Mouse (Mus musculus): ENCODE data around the gene Arid5b. TPM values are rescaled to one million over a fixed set of nuclear protein-coding genes. Genes with fewer than 3 reads are reported as not detected.

Gene Arid5b
- polyA plus RNA-seq, 1 experiment from 2014 or later, result 21.5 TPM

DNA sequence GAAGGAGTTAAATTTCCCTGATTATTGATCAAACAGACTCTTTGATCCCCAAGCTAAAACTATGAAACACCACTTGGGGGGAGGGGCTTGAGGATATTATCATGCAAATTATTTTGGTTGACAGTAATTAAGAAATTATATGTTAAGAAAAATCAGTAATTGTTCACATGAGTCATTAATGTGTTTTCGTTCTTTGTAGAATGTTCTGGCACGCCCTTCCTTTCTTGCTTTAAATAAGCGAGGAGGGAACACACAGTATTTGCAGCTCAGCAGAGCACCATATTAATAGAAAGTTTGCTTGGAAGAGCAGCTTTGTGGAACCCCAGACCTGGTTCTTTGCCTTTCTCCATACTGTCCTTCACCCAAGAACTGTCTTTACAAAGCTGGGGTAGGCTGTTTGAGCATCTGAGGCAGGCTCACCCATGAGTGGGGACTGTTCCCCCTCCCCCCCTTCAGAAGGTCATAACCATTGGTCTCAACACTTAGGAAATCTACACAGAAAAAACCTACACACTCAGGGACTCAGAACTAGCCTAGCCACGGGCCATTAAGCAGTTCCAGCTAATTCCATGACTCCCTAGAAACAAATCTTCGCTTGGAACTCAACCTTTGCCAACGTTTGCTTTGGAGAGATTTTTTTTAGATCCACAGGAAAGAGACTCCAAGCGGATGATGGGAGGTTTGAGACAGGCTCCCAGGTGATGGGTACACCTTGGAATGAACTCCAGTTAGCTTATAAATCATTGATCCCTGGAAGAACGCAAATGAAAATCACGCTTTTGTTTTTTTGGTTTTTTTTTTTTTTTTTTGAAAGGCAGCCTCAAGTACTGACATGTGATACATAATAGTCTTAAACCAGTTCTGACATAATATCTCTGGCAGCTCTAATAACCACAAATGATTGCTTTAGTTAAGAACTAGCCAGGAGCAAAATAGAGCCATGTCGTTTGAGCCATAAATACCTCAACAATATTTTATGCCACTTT is 112.5 kb downstream of the Arid5b start:
- 49% methylated on average over 10 of the region's 10 CpGs for WGBS
- peak overlapping the region; percentile 18; the same call in 1 of the 2 replicates for H3K27ac ChIP-seq (replicated peaks)

DNA sequence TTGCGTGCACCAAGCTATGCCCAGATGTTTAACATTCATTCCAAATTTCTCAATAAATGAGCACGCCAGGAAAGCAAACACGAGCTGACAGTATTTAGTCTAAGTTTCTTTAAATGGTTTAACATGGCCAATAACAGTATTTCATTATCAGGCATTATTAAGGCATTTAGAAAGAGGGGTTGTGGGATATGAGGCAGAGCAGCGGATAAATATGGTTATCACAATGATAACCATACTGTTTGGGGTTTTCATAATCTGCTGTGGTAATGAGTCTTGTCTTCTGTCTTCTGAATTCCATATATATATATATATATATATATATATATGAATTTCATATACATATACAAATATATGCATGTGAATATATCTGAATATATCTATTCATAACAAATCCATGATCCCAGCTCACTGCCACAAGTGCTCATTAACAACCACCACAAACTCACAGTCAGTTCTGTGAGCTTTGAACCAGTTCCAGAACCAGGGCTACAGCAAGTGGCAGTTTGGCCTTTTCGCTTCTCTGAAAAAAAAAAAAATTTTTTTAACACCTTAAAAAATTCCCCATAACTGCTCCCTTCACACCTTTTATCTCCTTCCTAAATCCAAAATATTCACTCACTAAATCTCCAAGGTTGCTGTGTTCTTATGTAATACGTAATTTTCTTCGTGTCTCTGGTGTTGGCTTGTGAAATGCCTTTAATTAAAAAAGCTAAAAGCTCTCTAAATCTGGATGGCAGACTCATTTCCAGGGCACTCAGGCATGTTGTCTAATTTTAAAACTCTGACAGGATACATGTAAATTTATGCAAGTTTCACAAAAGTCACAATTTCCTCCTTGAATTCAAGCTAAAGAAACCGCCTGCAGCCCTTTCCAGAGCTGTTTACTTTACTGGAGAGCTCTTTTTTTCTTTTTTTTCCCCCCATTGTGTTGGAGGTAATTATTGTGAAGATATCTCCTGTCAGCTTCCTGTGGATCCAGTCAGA is 113.5 kb downstream of the Arid5b start:
- ATAC-seq (ENCODE audit: low read depth), result no peak
- H3K36me3 ChIP-seq, result no peaks in the 10 kb centered on the region
- no peak overlapping the region for H3K4me2 ChIP-seq
- peaks cover 40% of the 10 kb centered on the region for H3K4me1 ChIP-seq (replicated peaks)
- peak overlapping the region; percentile 18; the same call in 1 of the 2 replicates for H3K27ac ChIP-seq (replicated peaks)
- no peaks in the 10 kb centered on the region for H3K9me3 ChIP-seq
- H3K27me3 ChIP-seq, result no peaks in the 10 kb centered on the region
- WGBS, result 69% methylated on average over 8 of the region's 8 CpGs
- no peak overlapping the region for H3K9ac ChIP-seq
- no peak overlapping the region for H3K4me3 ChIP-seq

More for the DNA sequence above, 112.5 kb downstream of the Arid5b start:
- H3K4me2 ChIP-seq, result no peak overlapping the region
- peaks cover 40% of the 10 kb centered on the region for H3K4me1 ChIP-seq (replicated peaks)
- no peak overlapping the region for H3K9ac ChIP-seq
- no peak overlapping the region for H3K4me3 ChIP-seq
- H3K36me3 ChIP-seq, result no peaks in the 10 kb centered on the region
- H3K9me3 ChIP-seq, result no peaks in the 10 kb centered on the region
- no peak for ATAC-seq (ENCODE audit: low read depth)
- H3K27me3 ChIP-seq, result no peaks in the 10 kb centered on the region

DNA sequence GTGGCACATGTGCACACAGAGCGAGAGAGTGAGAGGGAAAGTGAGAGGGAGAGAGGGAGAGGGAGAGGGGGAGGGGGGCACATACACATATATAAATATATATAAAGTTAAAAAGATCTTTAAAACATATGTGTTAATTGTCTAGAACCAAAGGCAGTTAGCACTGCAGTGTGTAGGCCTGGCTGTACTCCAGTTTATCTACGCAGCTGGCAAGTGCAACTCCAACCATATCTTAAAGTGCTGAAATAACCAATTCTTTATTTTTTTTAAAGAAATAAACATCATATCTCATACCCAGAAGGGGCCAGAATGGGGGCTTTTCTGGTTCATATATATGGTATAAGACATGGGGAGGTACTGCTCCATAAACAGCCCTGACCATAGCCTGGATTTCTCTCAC is 114.4 kb downstream of the Arid5b start:
- no peak overlapping the region for H3K27ac ChIP-seq (replicated peaks)
- ATAC-seq (ENCODE audit: low read depth), result no peak
- no peaks in the 10 kb centered on the region for H3K9me3 ChIP-seq
- no peak overlapping the region for H3K4me3 ChIP-seq
- no peaks in the 10 kb centered on the region for H3K36me3 ChIP-seq
- H3K4me1 ChIP-seq (replicated peaks), result peaks cover 40% of the 10 kb centered on the region
- H3K4me2 ChIP-seq, result no peak overlapping the region
- no peak overlapping the region for H3K9ac ChIP-seq
- 86% methylated on average over 2 of the region's 2 CpGs for WGBS
- H3K27me3 ChIP-seq, result no peaks in the 10 kb centered on the region

DNA sequence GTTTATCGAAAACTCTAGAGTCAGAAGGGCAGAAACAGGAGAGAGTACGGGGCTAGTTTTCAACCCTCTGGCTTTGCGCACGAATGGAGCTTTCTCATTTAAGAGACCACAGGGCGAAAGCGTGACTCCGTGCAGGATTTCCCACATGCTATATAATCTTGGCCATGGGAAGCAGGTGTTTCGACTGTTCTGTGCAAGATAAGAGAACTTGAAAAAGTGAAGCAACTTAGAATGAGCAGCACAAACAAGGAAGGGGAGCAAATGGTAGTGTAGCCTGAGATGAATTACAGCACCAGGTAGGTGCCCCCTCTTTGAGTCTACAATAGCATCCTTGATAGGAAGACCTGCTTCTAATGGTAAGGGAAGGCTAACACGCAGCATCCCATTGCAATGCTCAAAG is 118.8 kb downstream of the Arid5b start:
- Histone ChIP-seq H3K4me2 (no peak overlapping the region), H3K27me3 (no peaks in the 10 kb centered on the region), H3K36me3 (no peaks in the 10 kb centered on the region), H3K27ac (replicated peaks) (no peak overlapping the region), H3K4me1 (replicated peaks) (peaks cover 11% of the 10 kb centered on the region), H3K4me3 (no peak overlapping the region), H3K9me3 (no peaks in the 10 kb centered on the region), H3K9ac (no peak overlapping the region)
- 96% methylated on average over 9 of the region's 9 CpGs for WGBS
- ATAC-seq (ENCODE audit: low read depth), result no peak

DNA sequence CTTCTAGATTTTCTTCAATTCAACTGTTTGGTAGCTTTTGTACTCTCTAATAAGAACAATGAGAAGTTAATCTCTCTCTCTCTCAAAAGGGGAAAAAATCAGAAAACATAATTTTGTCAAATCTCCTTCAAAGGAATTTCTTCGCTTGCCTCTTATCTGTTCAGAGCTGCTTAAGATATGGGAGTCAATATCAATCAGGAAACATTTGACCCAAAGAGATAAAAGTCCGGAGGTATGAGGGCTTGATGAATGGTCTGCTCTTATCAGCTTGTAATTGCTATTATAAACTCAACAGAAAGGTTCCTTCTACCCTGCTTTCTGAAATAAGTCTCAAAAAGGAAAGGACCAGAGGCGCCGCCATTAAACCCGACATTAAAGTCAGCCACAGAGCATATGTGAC is 120.0 kb downstream of the Arid5b start:
- H3K27ac ChIP-seq (replicated peaks), result no peak overlapping the region
- H3K4me3 ChIP-seq, result no peak overlapping the region
- H3K36me3 ChIP-seq, result no peaks in the 10 kb centered on the region
- H3K9me3 ChIP-seq, result no peaks in the 10 kb centered on the region
- H3K4me2 ChIP-seq, result no peak overlapping the region
- ATAC-seq (ENCODE audit: low read depth), result no peak
- peaks cover 22% of the 10 kb centered on the region for H3K4me1 ChIP-seq (replicated peaks)
- H3K27me3 ChIP-seq, result no peaks in the 10 kb centered on the region
- WGBS, result 88% methylated on average over 5 of the region's 5 CpGs
- no peak overlapping the region for H3K9ac ChIP-seq

DNA sequence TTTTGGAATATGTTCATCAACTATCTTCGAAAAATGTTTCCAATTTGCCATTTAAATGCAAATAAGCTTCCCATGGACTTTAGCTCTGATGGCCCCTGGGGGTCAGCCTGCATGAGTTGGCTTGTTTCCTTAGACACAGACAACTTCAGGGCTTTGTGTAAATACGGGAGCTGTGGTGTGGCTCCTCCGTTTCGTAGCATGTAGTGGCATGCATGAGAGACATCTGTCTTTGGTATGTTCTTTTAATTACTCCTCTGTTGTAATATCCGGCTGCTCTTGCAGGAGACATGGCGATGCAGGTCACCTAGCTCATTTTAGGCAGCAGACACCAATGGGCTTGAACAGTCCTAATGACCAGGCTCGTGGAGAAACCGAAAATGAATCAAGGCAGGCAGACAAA is 121.0 kb downstream of the Arid5b start:
- H3K4me3 ChIP-seq, result no peak overlapping the region
- H3K9me3 ChIP-seq, result no peaks in the 10 kb centered on the region
- H3K36me3 ChIP-seq, result no peaks in the 10 kb centered on the region
- no peak overlapping the region for H3K27ac ChIP-seq (replicated peaks)
- ATAC-seq (ENCODE audit: low read depth), result no peak
- H3K4me2 ChIP-seq, result no peak overlapping the region
- no peak overlapping the region for H3K9ac ChIP-seq
- H3K27me3 ChIP-seq, result no peaks in the 10 kb centered on the region
- WGBS, result 58% methylated on average over 8 of the region's 8 CpGs
- peaks cover 31% of the 10 kb centered on the region for H3K4me1 ChIP-seq (replicated peaks)

DNA sequence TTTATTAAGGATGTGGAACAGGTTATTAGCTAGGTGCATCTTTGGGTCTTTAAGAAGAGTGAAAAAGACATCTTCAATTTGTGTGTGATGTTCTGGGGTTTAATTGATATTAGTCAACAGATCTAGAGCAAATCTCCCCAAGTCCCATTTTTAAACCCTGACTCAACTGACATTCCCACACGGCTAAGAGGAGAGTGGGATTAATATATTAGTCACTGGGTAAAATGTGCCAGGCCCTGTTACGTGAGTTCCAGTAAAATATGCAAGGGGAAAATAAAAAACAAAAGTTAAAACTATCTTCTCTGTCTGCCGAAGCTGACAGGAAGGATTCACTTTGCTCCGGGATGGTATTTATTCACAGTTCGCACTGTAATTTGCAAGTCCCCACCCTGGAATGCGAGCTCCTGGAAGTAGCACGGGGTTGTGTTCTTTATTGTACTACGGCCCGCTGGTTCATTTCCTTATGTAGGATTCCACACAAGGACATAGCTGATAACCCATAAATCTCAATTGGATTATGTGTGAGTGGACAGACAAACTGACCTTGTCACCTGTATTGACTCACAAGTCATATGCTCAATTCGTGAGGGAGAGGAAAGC is 121.8 kb downstream of the Arid5b start:
- WGBS, result 66% methylated on average over 10 of the region's 10 CpGs
- Histone ChIP-seq H3K4me1 (replicated peaks) (peaks cover 31% of the 10 kb centered on the region), H3K4me3 (no peak overlapping the region), H3K36me3 (no peaks in the 10 kb centered on the region), H3K27ac (replicated peaks) (no peak overlapping the region), H3K9me3 (0 out of 2 replicates have a peak, but pooled peaks cover 3% of the 10 kb centered on the region), H3K9ac (no peak overlapping the region), H3K4me2 (no peak overlapping the region), H3K27me3 (no peaks in the 10 kb centered on the region)
- ATAC-seq (ENCODE audit: low read depth), result no peak

DNA sequence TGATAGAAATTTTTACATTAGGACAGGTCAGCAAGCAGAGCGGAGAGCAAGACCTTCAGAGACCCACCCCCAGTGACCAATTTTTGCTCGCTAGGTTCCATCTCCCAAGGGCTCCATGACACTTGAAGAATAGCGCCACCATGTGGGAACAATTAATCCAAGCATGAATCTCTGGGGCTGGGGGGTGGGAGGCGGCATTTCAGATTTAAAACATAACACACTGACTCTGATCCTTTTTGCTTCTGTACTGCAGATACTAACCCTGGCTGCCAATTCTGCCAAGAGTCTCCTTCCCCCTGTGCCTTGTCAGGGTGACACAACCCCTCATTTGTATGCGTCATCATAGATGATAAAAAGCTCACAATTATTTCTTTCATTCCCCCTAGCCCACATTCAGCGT is 122.4 kb downstream of the Arid5b start:
- 80% methylated on average over 6 of the region's 6 CpGs for WGBS
- H3K9ac ChIP-seq, result no peak overlapping the region
- H3K4me1 ChIP-seq (replicated peaks), result peaks cover 31% of the 10 kb centered on the region
- H3K4me2 ChIP-seq, result no peak overlapping the region
- 0 out of 2 replicates have a peak, but pooled peaks cover 8% of the 10 kb centered on the region for H3K9me3 ChIP-seq
- H3K4me3 ChIP-seq, result no peak overlapping the region
- no peak for ATAC-seq (ENCODE audit: low read depth)
- H3K27me3 ChIP-seq, result no peaks in the 10 kb centered on the region
- H3K27ac ChIP-seq (replicated peaks), result no peak overlapping the region
- 0 out of 2 replicates have a peak, but pooled peaks cover 6% of the 10 kb centered on the region for H3K36me3 ChIP-seq

DNA sequence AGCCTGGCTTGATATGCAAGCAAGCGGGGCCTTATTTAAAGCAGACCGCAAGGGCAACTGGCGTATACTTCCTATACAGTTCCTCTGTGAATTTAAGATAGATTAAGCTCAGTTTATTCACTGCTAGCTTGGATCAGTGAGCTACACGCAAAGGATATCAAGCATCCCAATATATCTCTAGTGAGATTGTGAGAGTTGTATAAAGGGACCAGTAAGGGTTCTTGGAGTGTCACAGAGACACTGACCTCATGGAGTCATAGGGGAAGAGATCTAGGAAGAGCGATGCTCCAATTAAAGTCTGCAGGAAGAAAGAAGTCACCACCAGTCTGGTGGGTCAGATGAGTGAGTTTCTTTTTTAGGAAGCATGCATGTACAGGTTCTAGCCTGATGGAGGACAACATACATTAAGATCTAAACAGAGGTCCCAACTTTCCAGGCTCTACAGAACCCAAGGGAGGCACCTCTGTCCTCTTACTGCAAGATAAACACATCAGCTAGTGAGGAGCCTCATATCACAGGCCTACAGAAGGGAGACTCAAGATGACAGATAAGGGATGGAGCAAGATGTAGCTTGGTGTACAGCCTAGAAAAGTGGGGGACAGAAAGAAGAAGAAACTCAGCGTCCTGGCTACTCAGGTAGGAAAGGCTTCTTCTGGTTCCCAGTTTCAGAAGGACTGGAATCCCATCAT is 123.0 kb downstream of the Arid5b start:
- 89% methylated on average over 6 of the region's 6 CpGs for WGBS
- no peak for ATAC-seq (ENCODE audit: low read depth)
- Histone ChIP-seq H3K9ac (no peak overlapping the region), H3K27ac (replicated peaks) (no peak overlapping the region), H3K36me3 (0 out of 2 replicates have a peak, but pooled peaks cover 6% of the 10 kb centered on the region), H3K4me2 (no peak overlapping the region), H3K4me1 (replicated peaks) (peaks cover 31% of the 10 kb centered on the region), H3K4me3 (no peak overlapping the region), H3K9me3 (0 out of 2 replicates have a peak, but pooled peaks cover 8% of the 10 kb centered on the region), H3K27me3 (no peaks in the 10 kb centered on the region)

DNA sequence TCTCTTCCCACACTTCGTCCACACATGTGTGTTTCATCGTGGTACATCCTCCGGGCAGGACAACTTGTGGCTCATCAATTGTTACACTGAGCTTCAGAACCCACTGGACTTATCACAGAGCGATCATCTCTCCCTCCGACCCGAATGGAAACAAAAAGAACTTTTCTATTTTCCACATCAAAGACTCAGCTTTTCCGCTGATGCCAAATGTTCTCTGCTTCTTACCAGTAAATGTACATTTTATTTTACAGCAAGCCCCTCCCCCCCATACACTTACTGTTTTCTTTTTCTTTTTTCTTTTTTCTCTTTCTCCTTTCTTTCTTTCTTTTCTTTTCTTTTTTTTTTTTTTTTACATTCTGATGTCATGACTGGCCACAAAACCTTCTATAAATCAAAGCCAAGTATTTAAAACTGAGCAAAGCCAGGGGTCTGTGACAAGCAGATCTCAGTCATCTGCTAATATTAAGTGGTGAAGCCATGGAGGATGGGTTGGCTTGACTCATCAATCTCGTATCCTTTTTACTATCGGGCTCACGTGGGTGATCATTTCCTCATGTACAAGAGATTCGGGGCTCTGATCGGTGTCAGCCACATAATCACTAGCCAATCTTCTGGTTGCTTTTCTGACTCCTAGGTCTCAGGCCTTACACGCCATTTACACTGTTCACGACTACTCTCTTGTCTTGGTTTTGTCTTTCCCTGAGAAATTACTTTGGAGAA is 124.3 kb downstream of the Arid5b start:
- WGBS, result 70% methylated on average over 14 of the region's 14 CpGs
- Histone ChIP-seq H3K27ac (replicated peaks) (no peak overlapping the region), H3K9ac (0 out of 2 replicates have a peak overlapping the region, but pooled peaks have one; percentile 0), H3K4me2 (peak overlapping the region; percentile 22; the same call in 1 of the 2 replicates), H3K9me3 (0 out of 2 replicates have a peak, but pooled peaks cover 8% of the 10 kb centered on the region), H3K4me1 (replicated peaks) (peaks cover 31% of the 10 kb centered on the region), H3K4me3 (no peak overlapping the region), H3K36me3 (0 out of 2 replicates have a peak, but pooled peaks cover 6% of the 10 kb centered on the region), H3K27me3 (no peaks in the 10 kb centered on the region)
- ATAC-seq (ENCODE audit: low read depth), result no peak

Data from neural tube, embryonic 13.5 days (tissue).